Mouse (Mus musculus): ENCODE measurements around the gene 3100002H09Rik. TPM values are rescaled to one million over a fixed set of nuclear protein-coding genes. Genes with fewer than 3 reads are reported as not detected.

3100002H09Rik gene
- polyA plus RNA-seq, 1 experiment from 2014 or later = 0.32 TPM

DNA sequence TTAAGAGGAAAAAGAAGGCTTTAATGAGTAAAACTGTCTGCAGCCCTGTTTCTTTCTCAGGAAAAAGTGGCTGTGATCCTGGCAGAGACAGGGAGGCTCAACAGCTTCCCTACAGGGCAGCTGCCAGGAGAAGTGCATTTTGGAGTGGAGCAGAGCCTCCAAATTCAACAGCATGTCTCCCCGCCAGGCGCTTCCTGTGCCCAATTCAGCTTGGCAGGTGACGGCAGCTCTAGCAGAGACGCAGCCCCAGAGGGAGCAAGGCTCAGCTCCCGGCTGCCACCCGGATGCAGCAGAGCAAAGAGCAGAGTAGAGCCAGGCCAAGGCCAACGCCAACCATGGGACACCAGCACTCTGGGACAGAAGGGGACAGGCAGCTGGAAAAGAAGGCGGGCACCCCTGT lies 3.4 kb downstream of the 3100002H09Rik start:
- H3K4me2 ChIP-seq (ENCODE audit: low read depth, low read length) = no peak overlapping the region
- no peak overlapping the region for H3K27ac ChIP-seq (ENCODE audit: low read depth, low read length)
- H3K36me3 ChIP-seq (ENCODE audit: control insufficient read depth, insufficient read depth, low read length) = no peaks in the 10 kb centered on the region
- no peaks in the 10 kb centered on the region for H3K9me3 ChIP-seq (ENCODE audit: control insufficient read depth, low read length)
- 63% methylated on average over 8 of the region's 8 CpGs for WGBS
- H3K4me3 ChIP-seq (ENCODE audit: low read depth, low read length) = no peak overlapping the region
- no peak for ATAC-seq (ENCODE audit: low read depth)
- H3K27me3 ChIP-seq (ENCODE audit: control insufficient read depth, insufficient read depth, low read length) = peaks cover 7% of the 10 kb centered on the region; the same call in 1 of the 2 replicates
- H3K9ac ChIP-seq (replicated peaks; ENCODE audit: low read depth, low read length) = no peak overlapping the region
- H3K4me1 ChIP-seq (ENCODE audit: control insufficient read depth, insufficient read depth, low read length) = no peaks in the 10 kb centered on the region

DNA sequence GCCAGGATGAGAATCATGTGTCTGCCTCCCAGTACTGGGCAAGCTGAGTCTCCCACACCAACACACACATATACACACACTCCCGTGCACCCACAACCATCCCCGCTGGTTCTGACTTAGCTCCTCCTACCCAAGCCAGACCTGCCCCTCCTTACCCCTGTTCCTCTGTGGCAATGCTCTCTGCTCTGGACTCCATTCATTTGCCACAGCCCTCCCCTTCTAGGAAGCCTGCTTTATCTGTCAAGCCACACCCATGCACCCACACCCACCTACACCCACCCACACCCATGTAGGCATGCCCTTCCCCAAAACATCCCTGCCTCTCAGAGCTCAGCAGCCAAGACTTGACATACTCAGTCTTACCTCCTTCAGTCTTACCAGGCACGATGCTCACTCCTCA lies 4.4 kb downstream of the 3100002H09Rik start:
- WGBS = 84% methylated on average over 3 of the region's 3 CpGs
- Histone ChIP-seq H3K9me3 (ENCODE audit: control insufficient read depth, low read length) (no peaks in the 10 kb centered on the region), H3K36me3 (ENCODE audit: control insufficient read depth, insufficient read depth, low read length) (no peaks in the 10 kb centered on the region), H3K4me2 (ENCODE audit: low read depth, low read length) (no peak overlapping the region), H3K9ac (replicated peaks; ENCODE audit: low read depth, low read length) (no peak overlapping the region), H3K27me3 (ENCODE audit: control insufficient read depth, insufficient read depth, low read length) (peaks cover 7% of the 10 kb centered on the region; the same call in 1 of the 2 replicates), H3K4me1 (ENCODE audit: control insufficient read depth, insufficient read depth, low read length) (no peaks in the 10 kb centered on the region), H3K4me3 (ENCODE audit: low read depth, low read length) (no peak overlapping the region), H3K27ac (ENCODE audit: low read depth, low read length) (no peak overlapping the region)
- no peak for ATAC-seq (ENCODE audit: low read depth)

DNA sequence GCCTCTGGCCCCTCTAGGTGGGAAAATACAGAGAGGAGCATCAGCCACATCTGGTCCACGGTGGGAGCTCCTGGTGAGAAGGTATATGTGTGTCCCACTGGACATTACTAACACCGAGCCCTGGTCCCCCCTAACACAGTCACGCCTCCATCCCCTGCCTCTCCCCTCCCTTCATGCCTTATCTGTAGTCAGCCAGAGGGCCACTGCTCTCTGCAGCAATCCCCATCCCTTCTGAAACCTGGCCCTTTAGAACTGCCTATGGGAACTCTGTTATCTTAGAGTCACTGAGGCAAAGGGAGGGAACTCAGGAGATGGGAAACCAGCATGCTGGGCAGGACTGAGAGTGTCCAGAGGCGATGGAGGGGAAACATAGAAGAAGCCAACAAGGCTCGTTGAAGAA lies 5.3 kb downstream of the 3100002H09Rik start:
- Histone ChIP-seq H3K9ac (replicated peaks; ENCODE audit: low read depth, low read length) (no peak overlapping the region), H3K27me3 (ENCODE audit: control insufficient read depth, insufficient read depth, low read length) (peaks cover 7% of the 10 kb centered on the region; the same call in 1 of the 2 replicates), H3K4me3 (ENCODE audit: low read depth, low read length) (no peak overlapping the region), H3K4me1 (ENCODE audit: control insufficient read depth, insufficient read depth, low read length) (no peaks in the 10 kb centered on the region), H3K36me3 (ENCODE audit: control insufficient read depth, insufficient read depth, low read length) (no peaks in the 10 kb centered on the region), H3K27ac (ENCODE audit: low read depth, low read length) (no peak overlapping the region), H3K4me2 (ENCODE audit: low read depth, low read length) (no peak overlapping the region), H3K9me3 (ENCODE audit: control insufficient read depth, low read length) (no peaks in the 10 kb centered on the region)
- ATAC-seq (ENCODE audit: low read depth) = no peak
- 62% methylated on average over 5 of the region's 5 CpGs for WGBS

GRCm38 (mm10) chr4:124603712-124604111 lies 6.9 kb downstream of the 3100002H09Rik start:
- Histone ChIP-seq H3K27ac (ENCODE audit: low read depth, low read length) (no peak overlapping the region), H3K4me1 (ENCODE audit: control insufficient read depth, insufficient read depth, low read length) (no peaks in the 10 kb centered on the region), H3K4me3 (ENCODE audit: low read depth, low read length) (no peak overlapping the region), H3K36me3 (ENCODE audit: control insufficient read depth, insufficient read depth, low read length) (no peaks in the 10 kb centered on the region), H3K9me3 (ENCODE audit: control insufficient read depth, low read length) (no peaks in the 10 kb centered on the region), H3K9ac (replicated peaks; ENCODE audit: low read depth, low read length) (no peak overlapping the region), H3K4me2 (ENCODE audit: low read depth, low read length) (no peak overlapping the region), H3K27me3 (ENCODE audit: control insufficient read depth, insufficient read depth, low read length) (peaks cover 7% of the 10 kb centered on the region; the same call in 1 of the 2 replicates)
- ATAC-seq (ENCODE audit: low read depth) = no peak
- WGBS = 27% methylated on average over 9 of the region's 9 CpGs

GRCm38 (mm10) chr4:124595929-124596328 lies 14.7 kb downstream of the 3100002H09Rik start:
- no peaks in the 10 kb centered on the region for H3K36me3 ChIP-seq (ENCODE audit: control insufficient read depth, insufficient read depth, low read length)
- H3K27ac ChIP-seq (ENCODE audit: low read depth, low read length) = no peak overlapping the region
- no peak overlapping the region for H3K4me3 ChIP-seq (ENCODE audit: low read depth, low read length)
- no peaks in the 10 kb centered on the region for H3K9me3 ChIP-seq (ENCODE audit: control insufficient read depth, low read length)
- H3K9ac ChIP-seq (replicated peaks; ENCODE audit: low read depth, low read length) = no peak overlapping the region
- no peak overlapping the region for H3K4me2 ChIP-seq (ENCODE audit: low read depth, low read length)
- H3K4me1 ChIP-seq (ENCODE audit: control insufficient read depth, insufficient read depth, low read length) = no peaks in the 10 kb centered on the region
- ATAC-seq (ENCODE audit: low read depth) = no peak
- 89% methylated on average over 9 of the region's 9 CpGs for WGBS
- peaks cover 7% of the 10 kb centered on the region for H3K27me3 ChIP-seq (ENCODE audit: control insufficient read depth, insufficient read depth, low read length)

DNA sequence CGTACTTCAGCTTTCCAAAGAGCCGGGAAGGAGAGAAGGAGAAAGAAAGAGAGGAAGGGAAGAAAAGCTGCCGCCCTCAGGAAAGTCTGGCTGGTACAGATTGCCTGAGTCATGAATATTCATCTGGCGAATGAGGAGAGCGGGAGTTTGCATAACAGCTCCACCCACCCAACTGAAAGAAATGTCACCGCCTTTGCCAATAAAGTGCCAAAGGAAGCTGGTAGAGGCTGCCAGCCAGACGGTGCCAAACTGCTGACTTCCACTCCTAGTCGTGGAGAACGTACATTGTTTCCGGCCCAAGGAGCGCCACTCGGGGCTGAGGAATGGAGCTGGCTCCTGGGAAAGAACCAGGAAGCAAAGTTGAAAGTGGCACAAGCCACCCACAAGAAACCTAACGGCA lies 15.7 kb downstream of the 3100002H09Rik start:
- peaks cover 7% of the 10 kb centered on the region for H3K27me3 ChIP-seq (ENCODE audit: control insufficient read depth, insufficient read depth, low read length)
- no peaks in the 10 kb centered on the region for H3K9me3 ChIP-seq (ENCODE audit: control insufficient read depth, low read length)
- H3K27ac ChIP-seq (ENCODE audit: low read depth, low read length) = no peak overlapping the region
- no peak overlapping the region for H3K9ac ChIP-seq (replicated peaks; ENCODE audit: low read depth, low read length)
- no peak overlapping the region for H3K4me2 ChIP-seq (ENCODE audit: low read depth, low read length)
- H3K4me1 ChIP-seq (ENCODE audit: control insufficient read depth, insufficient read depth, low read length) = no peaks in the 10 kb centered on the region
- 28% methylated on average over 13 of the region's 13 CpGs for whole genome bisulfite sequencing
- no peak overlapping the region for H3K4me3 ChIP-seq (ENCODE audit: low read depth, low read length)
- H3K36me3 ChIP-seq (ENCODE audit: control insufficient read depth, insufficient read depth, low read length) = no peaks in the 10 kb centered on the region
- no peak; the same call in 1 of the 2 replicates for ATAC-seq (ENCODE audit: low read depth)

GRCm38 (mm10) chr4:124593691-124594090 lies 16.9 kb downstream of the 3100002H09Rik start:
- 69% methylated on average over 9 of the region's 9 CpGs for WGBS
- Histone ChIP-seq H3K4me3 (ENCODE audit: low read depth, low read length) (no peak overlapping the region), H3K9ac (replicated peaks; ENCODE audit: low read depth, low read length) (no peak overlapping the region), H3K27ac (ENCODE audit: low read depth, low read length) (no peak overlapping the region), H3K4me1 (ENCODE audit: control insufficient read depth, insufficient read depth, low read length) (no peaks in the 10 kb centered on the region), H3K36me3 (ENCODE audit: control insufficient read depth, insufficient read depth, low read length) (no peaks in the 10 kb centered on the region), H3K9me3 (ENCODE audit: control insufficient read depth, low read length) (no peaks in the 10 kb centered on the region), H3K27me3 (ENCODE audit: control insufficient read depth, insufficient read depth, low read length) (peaks cover 7% of the 10 kb centered on the region), H3K4me2 (ENCODE audit: low read depth, low read length) (no peak overlapping the region)
- no peak for ATAC-seq (ENCODE audit: low read depth)

- ATAC-seq (ENCODE audit: low read depth) = no peak
- Histone ChIP-seq H3K4me2 (ENCODE audit: low read depth, low read length) (no peak overlapping the region), H3K4me3 (ENCODE audit: low read depth, low read length) (no peak overlapping the region), H3K4me1 (ENCODE audit: control insufficient read depth, insufficient read depth, low read length) (no peaks in the 10 kb centered on the region), H3K9me3 (ENCODE audit: control insufficient read depth, low read length) (no peaks in the 10 kb centered on the region), H3K9ac (replicated peaks; ENCODE audit: low read depth, low read length) (no peak overlapping the region), H3K36me3 (ENCODE audit: control insufficient read depth, insufficient read depth, low read length) (no peaks in the 10 kb centered on the region), H3K27me3 (ENCODE audit: control insufficient read depth, insufficient read depth, low read length) (peaks cover 7% of the 10 kb centered on the region), H3K27ac (ENCODE audit: low read depth, low read length) (no peak overlapping the region)
Observed at GRCm38 (mm10) chr4:124593210-124593609, 17.4 kb downstream of the 3100002H09Rik start.

DNA sequence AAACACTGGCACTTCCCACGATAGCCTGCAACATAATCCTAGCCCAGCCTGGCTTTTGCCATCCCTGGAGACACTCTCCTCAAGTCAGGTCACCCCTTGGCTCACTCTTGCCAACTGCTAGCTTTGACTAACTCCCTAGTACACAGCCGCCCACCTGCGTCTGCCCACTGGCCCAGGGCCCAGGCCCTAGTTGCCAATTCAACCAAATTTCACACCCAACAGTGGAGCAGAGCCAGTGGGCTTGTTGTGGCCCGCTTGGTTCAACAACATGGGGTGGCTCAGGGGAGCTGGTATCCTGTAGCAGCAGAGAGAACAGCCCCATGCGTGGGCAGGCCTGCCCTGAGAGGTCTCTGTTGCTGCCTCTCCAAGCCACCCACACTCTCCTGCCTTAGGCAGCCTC lies 18.4 kb downstream of the 3100002H09Rik start:
- Histone ChIP-seq H3K9ac (replicated peaks; ENCODE audit: low read depth, low read length) (no peak overlapping the region), H3K27me3 (ENCODE audit: control insufficient read depth, insufficient read depth, low read length) (peaks cover 7% of the 10 kb centered on the region), H3K9me3 (ENCODE audit: control insufficient read depth, low read length) (no peaks in the 10 kb centered on the region), H3K4me3 (ENCODE audit: low read depth, low read length) (no peak overlapping the region), H3K27ac (ENCODE audit: low read depth, low read length) (no peak overlapping the region), H3K36me3 (ENCODE audit: control insufficient read depth, insufficient read depth, low read length) (no peaks in the 10 kb centered on the region), H3K4me2 (ENCODE audit: low read depth, low read length) (no peak overlapping the region), H3K4me1 (ENCODE audit: control insufficient read depth, insufficient read depth, low read length) (0 out of 2 replicates have a peak, but pooled peaks cover 2% of the 10 kb centered on the region)
- ATAC-seq (ENCODE audit: low read depth) = no peak
- WGBS = 79% methylated on average over 5 of the region's 5 CpGs

Data from neural tube, embryonic 14.5 days (tissue).